Mouse (Mus musculus): ENCODE results near the gene Map3k4.
A peak's percentile ranks its signal among the peaks of the same experiment; 100 is the strongest.
"Not testable (repeated sequence)": the region's sequence is repeated elsewhere in the genome, so short reads cannot be mapped to it uniquely, and the experiment has no call there.

The Map3k4 gene

DNA sequence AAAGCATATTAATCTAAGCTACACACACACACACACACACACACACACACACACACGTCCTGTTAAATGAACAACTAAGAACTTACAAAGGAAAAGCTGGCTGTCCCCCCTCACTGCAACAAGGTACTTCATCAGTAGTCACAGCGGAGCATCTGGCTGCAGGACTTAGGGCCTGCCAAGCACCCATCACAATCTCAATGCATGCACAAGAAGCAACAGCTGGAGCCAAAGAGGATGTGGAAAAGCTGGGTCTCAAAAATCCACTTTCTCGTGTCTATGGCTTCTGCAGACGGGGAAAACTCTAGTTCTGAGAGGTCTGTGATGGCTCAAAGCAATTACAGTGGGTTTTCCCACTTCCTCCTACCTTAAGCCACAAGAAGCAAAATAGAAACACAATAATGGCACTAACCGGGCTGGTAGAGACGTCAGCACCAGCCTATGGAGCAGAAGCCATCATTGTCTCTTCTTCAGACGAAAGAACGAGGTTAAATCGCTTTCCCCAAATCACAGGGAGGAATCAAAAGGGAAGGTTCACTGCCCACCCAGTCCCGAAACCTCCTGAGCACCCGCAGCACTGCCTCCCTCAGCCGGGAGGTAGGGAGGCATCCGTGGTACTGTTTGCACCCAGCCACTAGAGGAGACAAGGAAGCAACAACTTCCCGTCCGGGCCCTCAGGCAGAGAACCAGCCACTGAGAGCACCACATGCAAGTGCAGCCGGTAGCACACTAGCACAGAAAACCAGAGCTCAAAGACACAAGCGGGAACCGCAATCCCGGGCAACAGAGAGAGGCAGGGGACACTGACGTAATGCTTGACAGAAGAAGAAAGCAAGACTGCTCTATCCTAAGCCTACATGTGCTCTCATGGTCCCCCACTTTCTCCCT is 11.1 kb downstream of the Map3k4 start:
- peak; percentile 74 for DNase-seq (ENCODE audit: low read depth)

DNA sequence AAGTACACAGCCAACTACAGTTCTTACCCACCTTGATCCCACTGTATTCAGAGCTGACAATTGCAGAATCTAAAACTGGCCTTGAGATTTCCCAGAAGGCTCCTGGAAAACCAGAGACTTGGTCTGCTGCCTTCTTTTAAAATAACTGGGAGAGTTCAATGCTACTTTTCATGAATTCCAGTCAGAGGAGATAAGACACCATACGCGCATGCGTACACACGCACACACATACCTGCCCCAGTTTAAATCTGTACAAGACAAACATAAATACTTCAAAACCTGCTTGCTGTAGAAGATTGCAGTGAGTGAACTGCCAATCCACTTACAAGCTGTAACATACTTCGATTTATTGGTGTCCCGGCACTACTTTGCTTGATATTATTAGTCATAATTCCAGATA is 13.9 kb downstream of the Map3k4 start:
- no peak for DNase-seq (ENCODE audit: low read depth)

DNA sequence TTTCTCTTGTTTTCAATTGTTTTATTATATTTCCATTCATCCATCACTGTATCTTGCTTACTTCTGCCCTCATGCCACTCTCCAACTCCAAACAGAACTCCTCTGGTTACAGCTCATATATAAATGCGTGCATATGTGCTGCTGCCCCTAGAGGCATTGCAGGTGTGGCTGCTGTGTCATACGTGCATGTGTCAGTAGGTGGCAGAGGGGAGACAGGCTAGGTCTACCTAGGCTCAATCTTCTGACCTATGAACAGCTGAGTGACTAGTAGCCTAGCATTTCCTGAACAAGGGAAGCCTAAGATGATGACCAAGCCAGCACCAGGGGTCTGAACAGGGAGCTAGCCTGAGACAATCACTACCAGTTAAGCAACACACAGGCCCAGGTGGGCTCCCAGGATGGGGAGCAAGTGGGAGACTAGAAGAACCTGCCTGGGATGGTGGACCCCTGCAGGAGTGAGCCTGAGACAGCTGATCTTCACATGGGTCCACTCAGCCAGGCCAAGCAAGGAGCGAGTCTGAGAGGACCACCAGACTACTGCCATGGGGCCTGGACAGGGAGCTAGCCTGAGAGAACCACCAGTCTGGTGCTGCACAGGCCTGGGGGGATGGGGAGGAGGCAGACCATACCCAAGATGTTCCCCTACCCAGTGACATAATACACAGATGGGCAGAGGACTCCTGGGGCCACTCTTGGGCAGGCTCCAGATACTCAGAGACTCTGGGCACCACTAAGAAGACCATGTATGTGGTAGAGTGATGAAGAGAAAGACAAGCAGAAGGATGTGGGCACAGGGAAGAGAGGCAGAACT is 17.5 kb downstream of the Map3k4 start:
- peak; percentile 79 for DNase-seq (ENCODE audit: low read depth)

DNA sequence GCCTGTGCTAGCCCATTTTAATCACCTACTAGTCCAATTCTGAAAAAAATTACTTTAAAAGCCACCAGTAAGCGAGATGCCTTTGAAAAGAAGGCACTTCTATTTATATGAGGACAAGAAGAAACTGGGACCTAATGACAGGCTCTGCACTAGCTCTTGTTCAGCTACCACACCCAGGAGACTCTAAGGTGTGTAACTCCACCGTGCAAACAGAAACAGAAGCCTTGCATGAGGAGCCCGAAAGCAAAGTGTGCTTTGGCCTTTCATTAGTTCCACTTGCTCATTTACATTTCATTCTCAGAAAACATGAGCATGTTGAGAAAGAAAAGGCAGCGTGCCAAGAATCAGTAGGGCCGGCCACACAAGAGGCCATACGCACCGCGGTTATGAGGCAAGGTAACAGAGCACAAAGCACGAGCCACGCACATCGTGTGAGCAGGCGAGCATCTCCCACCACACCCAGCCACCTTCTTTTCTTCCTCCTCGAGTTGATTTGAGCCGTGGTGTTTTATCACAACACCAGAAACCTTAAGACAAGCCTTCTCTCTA is 18.4 kb downstream of the Map3k4 start:
- DNase-seq (ENCODE audit: low read depth), result no peak

DNA sequence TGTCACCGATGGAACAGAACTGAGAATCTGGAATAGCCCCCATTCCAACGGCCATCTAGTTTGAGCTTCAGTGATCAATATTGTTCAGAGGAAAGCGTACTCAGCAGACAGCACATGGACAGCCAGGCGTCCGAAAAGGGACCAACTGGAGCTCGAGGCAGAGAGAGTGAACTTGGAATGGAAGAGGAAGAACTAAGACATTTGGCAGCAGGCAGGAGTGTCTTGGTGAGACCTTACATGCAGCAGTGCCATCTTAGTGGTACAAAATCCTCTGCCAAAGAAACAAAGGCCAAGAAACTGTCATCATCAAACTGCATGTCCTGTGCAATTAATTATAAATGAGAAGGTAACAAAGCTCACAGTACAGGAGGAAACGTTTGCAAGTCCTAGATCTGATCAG is 19.2 kb downstream of the Map3k4 start:
- DNase-seq (ENCODE audit: low read depth), result no peak

DNA sequence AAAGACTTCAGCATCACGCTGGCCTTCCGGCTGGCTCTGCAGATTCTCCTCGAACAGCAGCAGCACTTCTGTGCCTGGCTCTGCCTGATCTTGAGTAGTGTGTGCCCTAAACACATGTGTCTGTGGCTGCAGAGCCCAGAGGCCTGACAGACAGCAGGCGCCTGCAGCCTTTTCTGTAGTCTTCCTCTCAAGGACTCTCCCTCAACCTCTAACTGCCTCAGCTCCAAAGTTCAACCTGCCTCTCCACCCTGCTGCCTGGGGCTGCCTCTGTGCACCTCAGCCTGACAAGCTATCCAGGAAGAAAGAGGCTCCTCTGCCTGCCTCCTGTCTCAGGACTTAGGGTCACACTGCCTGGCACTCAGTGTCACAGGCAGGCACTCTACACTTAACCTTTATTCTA is 20.6 kb downstream of the Map3k4 start:
- DNase-seq (ENCODE audit: low read depth), result no peak

DNA sequence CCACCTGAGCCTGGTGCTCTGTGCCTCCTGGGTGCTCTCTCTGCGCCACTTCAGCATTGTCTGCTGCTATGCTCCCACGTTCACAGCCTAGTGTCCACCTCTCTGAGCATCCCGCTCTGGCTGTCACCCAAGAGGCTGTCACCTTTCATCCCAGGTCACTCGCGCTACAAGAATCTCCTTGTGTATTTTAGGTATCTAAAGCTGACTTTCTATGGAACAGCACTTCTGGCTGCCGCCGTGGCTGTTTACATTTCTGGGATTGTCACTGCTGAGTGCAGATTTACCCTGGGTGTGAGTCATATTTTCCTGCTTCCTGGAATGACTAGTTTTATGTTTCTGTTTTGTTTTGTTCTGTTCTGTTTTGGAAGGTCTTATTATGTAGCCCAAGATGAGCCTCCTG is 21.3 kb downstream of the Map3k4 start:
- DNase-seq (ENCODE audit: low read depth), result no peak

DNA sequence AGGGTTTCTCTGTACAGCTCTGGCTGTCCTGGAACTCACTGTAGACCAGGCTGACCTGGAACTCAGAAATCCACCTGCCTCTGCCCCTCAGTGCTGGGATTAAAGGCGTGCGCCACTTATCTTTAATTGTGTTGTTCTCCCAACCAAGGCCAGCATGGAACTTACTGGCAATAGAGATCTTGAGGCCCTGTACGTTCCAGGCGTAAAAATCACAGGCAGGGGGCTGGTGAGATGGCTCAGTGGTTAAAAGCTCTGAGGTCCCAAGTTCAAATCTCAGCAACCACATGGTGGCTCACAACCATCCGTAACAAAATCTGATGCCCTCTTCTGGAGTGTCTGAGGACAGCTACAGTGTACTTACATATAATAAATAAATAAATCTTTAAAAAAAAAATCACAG is 22.7 kb downstream of the Map3k4 start:
- DNase-seq (ENCODE audit: low read depth), result not testable (repeated sequence)

DNA sequence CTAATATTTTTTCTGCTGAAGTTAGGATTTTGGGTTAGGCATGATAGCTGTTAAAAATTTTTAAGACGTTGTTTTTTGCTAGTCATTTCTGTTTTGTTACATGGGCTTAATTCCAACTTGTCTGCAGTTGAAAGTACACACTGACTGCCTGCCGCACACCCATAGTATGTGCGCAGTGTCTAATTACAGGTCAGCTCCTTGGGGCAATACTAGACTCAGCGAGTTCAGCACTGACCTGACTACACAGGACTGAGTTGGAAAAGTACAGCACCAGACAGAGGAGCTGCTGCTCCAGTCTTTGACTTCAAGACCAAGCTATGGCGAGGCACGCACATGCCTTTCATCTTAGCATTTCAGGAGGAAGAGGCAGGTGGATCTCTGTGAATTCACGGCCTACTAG is 24.2 kb downstream of the Map3k4 start:
- DNase-seq (ENCODE audit: low read depth), result no peak

DNA sequence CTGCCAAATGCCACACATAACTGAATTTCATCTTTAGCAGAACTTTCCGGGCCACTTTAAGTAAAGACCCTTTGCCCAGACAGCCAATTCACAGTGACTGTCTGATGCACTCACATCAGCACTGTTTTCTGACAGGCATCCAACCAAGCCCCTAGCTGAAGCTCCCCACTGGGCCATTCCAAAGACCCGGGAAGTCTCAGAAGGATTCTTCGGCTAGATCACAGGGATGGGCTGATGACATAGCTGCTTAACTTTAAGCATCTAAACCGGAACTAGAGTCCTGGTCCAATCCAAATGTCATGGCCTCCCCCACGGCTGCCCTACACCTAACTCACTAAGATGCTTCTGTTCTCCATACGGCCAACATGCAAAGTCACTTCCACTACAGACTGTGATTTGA is 25.0 kb downstream of the Map3k4 start:
- DNase-seq (ENCODE audit: low read depth), result no peak

DNA sequence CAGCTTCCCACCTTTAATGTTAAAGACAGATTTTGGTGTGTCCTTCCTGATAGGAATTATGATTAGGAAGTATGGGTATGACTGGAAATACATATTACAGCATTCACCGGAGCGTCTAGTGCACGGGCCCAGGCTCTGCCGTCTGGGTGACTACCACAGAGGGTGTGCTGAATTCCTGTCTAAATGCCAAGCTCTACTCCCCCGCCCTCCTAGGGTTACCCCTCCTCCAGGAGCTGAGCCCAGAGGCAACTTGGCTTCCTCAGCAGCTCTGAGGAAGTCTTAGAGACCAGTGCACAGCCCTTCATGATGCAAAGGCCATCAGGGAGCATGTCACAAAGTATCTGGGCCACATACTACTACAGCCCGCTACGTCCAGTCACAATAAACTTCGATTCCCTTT is 25.7 kb downstream of the Map3k4 start:
- DNase-seq (ENCODE audit: low read depth), result no peak

DNA sequence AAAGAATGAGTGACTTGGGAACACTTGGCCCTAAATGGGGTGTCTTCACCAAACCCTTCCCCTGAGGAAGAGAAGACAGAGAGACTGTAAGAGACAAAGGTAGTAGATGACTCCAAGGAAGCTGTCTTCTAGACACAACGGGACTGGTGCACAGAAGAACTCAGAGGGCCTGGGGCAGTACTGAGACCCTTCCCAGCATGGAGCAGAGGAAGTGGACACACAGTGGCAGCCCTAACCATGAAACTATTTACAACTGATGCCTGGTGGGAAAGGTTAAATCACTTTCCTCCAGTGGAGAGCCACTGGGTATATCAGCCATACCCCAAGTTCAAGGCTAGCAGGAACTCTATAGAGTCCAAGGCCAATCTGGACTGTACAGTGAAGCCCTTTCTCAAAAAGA is 26.2 kb downstream of the Map3k4 start:
- no peak for DNase-seq (ENCODE audit: low read depth)

DNA sequence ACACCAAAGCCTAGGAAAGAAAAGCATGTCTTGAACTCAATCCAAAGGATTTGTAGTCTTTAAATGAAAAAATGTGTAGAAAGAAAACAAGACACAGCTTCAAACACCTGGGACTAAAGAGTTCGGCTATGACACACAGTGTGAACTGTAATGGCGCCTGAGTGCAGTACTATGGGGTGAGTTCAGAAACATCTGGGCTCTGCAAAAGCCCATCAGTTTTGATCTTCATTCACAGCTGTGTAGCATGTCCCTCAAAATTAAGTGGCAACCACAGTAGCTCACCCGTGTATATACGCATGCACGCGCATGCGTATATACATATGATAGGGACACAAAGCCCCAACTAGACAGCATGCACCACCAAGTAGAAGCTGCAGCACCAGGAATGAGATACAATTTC is 27.4 kb downstream of the Map3k4 start:
- DNase-seq (ENCODE audit: low read depth), result no peak

DNA sequence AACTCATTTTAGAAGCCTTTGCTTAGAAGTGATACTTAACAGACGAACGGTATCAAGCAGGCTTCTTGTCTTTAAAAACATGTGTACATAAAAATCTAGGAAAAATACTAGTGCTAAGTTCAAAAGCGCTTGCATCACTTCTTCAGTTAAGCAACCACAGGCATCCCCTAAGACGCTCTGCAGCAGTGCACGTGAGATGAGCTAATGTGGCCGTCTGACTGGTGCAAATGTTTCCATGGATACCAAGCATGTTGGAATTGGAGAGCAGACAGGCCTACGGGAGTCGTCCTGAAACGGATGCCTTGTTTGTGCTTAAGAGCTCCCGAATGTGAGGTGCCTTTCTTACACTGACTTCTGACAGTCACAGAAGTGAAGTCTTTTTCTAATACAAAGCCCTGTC is 27.9 kb downstream of the Map3k4 start:
- no peak for DNase-seq (ENCODE audit: low read depth)

DNA sequence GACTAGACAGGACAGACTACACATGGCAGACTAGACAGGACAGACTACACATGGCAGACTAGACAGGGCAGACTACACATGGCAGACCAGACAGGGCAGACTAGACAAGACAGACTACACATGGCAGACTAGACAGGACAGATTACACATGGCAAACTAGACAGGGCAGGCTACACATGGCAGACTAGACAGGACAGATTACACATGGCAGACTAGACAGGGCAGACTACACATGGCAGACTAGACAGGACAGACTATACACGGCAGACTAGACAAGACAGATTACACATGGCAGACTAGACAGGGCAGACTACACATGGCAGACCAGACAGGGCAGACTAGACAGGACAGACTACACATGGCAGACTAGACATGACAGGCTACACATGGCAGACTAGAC is 28.8 kb downstream of the Map3k4 start:
- DNase-seq (ENCODE audit: low read depth), result not testable (repeated sequence)

DNA sequence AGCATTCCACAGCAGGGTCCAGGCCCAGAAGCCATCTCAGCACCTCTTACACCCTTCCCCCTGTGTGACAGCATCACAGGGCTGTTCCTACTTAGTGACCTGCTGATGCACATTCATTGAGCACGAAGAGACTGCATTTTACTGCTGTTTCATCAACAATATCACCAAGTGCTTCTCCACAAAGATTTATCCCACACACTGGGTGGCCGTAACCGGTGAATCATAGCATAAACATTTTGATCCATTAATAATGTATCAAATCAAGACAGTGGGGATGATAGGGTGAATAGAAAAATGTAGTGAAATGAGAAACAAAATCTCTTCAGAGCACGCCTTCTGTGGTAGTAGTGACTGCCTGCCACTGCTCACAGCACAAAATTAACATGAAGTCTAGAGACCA is 29.7 kb downstream of the Map3k4 start:
- no peak for DNase-seq (ENCODE audit: low read depth)

DNA sequence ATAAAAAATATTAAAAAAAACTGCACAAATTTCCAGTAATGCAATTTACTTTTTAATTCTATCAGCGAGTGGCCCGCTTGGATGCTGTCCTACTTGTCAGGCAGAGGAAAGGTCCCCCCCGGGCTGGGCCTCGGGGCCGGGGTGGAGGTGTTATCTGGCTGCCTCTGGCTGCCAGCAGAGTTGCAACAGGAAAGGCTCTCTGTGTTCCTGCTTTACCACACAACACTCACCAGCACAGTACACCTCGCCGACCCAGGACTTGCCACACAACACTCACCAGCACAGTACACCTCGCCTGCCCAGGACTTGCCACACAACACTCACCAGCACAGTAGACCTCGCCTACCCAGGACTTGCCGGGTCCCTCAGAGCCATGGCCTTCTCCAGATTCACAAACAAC is 38.8 kb downstream of the Map3k4 start:
- no peak for DNase-seq (ENCODE audit: low read depth)

DNA sequence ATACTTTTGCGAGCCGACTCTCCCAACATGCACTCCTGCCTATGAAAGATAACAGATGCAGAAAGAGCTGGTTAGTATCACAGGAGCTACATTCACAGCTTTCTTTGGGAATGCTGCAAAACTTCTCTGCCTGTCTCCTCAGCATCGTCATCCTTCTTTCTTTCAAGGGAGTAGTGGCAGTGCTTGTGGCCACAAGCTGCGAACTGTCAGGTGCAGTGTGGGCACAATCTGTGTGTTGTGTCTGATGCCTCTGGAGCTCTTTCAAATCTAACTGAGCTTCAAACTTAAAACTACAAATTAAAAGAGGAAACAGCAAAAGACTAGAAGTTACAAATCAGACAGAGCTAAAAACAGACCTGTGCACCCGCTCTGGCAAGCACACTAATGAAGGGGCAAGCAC is 40.5 kb downstream of the Map3k4 start:
- DNase-seq (ENCODE audit: low read depth), result no peak

DNA sequence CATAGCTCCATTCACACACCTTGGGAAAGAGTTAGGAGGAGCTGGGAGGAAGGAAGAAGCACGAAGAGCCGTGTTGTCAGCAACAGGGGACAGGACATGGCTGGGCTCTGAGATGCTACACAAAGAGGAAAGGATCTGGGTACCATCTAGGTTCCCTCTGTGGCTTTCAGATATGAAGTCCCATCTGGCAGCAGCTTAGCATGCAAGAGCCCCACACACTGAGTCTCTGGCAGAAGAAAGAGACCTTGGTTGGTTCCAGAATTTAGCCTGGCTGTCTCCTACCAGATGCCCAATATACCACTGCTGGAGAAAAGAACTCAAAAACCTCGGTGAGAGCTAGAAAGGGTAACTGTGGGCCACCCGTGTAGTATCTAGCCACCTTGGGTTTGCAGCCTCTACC is 41.3 kb downstream of the Map3k4 start:
- no peak for DNase-seq (ENCODE audit: low read depth)

DNA sequence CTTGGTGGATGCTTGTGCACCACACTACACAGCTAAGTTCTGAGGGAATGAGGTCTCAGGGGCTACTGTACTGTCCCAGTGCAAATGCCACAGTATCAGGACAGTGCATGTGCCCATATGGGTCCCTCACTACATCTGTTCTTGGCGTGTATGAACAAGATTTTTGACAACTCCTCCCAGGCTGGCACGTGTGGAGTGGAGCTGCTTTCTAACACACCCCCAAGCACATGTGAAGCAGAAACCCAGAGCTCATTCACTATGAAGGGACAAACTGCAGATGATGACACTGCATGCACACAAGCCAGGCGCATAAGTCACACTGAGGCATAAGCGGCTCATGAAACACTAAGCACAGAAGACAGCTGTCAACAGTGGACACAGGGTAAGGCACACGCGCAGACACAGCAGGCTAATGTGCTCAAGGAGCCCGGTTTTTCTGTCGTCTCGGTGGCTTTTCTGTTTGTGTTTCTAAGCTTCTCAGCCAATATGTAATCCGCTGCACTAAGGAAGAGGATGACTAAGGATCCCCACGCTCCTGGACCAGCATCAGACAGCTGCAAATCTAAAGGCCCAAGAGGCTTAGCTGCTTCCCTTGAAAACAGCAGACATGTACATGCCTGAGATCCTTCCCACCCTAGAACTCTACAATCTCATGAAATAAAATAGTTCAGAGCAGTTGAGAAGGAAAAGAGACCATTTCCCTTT is 41.9 kb downstream of the Map3k4 start:
- DNase-seq (ENCODE audit: low read depth), result no peak

DNA sequence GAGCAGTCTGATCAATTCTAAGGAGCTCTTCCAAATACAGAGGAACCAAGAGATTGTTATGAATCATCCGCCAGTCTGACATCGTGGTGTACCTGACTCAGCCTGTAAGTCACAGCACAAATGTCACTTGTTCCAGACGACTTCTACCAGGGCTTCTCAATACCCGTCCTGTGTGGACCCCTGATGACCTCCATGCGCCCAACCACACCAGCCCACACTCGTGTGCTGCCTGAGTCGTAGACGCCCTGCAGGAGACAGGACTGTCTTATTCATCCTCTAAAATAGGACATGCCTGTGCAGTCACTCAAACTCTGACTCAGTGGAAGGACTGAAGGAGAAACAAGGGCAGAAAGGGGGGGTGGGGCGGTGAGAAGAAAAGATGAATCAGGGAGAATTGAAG is 42.8 kb downstream of the Map3k4 start:
- peak; percentile 32 for DNase-seq (ENCODE audit: low read depth)

DNA sequence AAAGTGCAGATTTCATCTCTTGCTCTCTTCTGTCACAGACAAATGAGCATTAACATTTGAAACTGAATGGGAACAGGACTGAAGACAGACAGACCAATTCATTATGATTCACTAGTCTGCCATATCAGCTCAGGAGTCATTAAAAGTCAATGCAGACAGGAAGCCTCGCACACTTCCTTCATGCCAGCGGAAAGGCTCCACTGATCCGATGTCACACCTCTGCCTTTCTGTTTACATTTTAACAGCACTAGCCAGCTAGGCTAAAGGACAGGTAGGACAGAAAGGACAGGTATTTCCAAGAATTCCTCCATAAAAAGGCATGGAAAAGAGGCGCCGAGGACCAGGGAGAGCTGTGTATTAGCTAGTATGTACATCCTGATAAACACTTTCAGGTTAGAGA is 45.6 kb downstream of the Map3k4 start:
- no peak for DNase-seq (ENCODE audit: low read depth)

DNA sequence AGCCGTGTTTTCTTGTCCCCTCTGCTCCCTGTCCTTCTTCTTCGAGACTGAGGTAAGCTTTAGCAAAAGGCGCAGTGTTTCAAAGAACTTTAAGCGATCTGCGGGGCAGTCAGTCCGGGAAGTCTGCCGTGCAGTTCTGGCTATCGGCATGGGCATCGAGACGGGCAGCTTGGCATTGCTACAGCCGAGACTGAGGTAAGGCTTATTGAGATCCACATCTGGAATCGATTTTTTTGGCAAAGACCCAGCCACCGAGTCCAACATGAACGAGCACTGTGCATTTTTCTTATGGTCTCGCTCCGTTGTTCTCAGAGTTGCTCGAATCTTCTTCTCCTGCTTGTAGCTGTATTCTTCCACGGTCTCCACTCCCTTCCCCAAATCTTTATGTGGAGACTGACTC is 46.8 kb downstream of the Map3k4 start:
- DNase-seq (ENCODE audit: low read depth), result no peak
